Mouse (Mus musculus): ENCODE results near the gene Olfr1217.
"Not testable (repeated sequence)": the region's sequence is repeated elsewhere in the genome, so short reads cannot be mapped to it uniquely, and the experiment has no call there.

The Olfr1217 gene

GRCm38 (mm10) chr2:89031965-89032364, at the start of gene Olfr1217:
Gene Olfr1217 (minus strand): TSS chr2:89032065.
- in situ Hi-C loops (cut with MboI, MseI) = no loop called here

DNA sequence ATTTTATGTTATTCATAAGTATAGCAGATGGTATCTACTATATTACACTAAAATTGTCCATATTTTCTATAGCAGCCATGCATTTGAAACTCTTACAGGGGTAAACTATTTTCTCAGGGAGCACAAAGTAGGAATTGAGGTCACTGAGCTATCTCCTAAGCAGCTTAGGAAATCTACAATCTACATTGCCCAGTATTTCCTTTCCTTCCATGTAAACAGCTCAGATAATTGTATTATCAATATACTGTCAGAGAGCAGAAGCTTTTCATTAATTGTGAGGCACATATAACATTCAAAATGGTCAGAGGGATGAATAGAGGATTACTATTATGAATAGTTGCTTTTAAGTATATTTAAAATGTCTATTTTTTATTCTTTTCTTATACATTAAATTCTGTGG, 49.6 kb upstream of the Olfr1217 start:
- in situ Hi-C loops (cut with MboI, MseI) = no loop called here

DNA sequence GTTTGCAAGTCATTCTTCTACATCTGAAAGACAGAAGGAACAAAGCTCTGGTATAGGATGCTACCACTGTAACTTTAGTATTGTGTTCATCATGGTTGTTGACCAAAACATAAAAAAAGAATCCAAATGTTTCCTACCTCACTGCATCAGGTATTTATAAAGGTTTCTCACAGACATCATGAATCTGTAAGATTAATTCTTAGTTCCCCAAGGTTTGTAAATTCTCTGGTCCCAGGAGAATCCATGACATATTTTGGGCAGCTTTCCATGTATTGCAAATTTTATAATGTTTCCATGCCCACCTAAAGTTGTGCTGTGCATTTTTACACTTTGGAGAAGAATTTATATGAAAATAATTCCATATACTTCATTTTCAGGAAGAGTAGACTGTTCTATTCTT, 29.2 kb upstream of the Olfr1217 start, which contains the start of gene Olfr1218:
Gene Olfr1218 (minus strand): TSS at position 101 of the 400 bp plus-strand sequence.
- in situ Hi-C loops (cut with MboI, MseI) = no loop called here

DNA sequence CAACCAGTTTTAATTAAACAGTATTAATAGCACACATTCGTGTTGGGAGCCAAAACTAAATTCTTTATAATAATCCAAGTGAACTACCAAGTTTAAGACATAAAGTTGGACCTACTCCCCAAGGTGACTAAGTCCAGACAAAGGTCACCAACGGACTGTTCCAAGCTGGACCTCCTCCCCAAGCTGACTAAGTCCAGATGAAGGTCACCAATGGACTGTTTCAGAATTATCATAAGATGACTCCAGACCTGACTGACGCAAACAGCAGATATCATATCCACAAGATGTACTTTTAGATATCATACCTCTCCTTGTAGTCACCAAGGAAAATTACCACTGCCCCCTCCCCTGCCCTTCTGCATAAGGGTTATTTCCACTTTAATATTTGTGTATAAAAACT, 10.4 kb downstream of the Olfr1217 start:
- in situ Hi-C loops (cut with MboI, MseI) = not testable (repeated sequence)

DNA sequence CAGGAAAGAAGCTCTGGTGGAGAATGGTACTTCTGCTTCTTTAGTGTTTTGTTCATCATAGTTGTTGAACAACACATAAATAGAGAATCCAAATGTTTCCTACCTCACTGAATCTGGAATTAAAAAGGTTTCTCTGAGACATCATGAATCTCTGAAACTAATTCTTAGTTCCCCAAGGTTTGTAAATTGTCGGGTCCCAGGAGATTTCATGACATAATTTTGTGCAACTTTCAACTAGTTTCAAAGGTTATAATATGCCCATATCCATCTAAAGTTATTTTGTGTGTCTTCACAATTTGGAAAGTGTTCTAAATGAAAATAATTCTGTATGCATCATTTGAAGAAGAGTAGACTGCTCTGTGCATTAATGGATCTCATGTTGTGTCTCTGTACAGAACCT, 13.6 kb downstream of the Olfr1217 start, which contains the start of gene Olfr1216:
Gene Olfr1216 (minus strand): TSS at position 101 of the 400 bp plus-strand sequence.
- in situ Hi-C loops (cut with MboI, MseI) = no loop called here

DNA sequence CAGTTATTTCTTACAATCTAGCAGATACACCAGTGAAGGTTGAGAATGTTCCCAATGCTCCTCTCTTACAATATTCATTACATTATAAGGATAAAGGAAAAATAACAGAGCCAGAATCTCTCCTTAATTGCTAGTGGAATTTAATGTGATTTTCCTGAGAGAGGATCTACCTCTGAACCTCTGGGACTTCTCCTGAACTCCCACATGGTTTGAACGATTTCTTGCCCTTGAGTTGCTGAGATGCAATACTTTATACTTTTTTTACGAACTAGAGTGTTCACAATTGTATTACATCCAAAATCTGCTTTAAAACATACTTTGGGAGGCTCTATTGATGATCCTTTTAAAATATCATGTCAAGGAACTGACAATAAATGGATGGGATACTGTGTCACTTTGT, 25.0 kb downstream of the Olfr1217 start, which contains the start of gene Olfr1215:
Gene Olfr1215 (minus strand): TSS at position 101 of the 400 bp plus-strand sequence.
- in situ Hi-C loops (cut with MboI, MseI) = no loop called here

DNA sequence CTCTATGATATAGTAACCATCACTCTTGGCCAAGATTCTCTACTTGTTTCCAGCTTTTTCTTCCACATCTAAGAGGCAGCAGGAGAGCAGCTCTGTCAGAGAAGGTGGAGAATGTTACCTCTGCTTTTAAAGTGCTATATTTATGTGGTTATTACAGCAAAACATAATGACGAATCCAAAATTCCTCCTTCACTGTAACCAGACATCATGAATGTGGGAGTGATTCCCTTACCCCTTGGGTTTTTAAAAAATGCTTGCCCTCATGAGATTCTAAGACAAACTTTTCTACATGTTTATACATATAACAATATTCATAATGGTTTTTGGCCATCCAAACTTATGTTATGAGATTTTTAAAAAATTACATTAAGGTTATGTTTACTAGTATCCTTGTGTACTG, 39.3 kb downstream of the Olfr1217 start, which contains the start of gene Olfr1214:
Gene Olfr1214 (minus strand): TSS at position 101 of the 400 bp plus-strand sequence.
- in situ Hi-C loops (cut with MboI, MseI) = no loop called here

DNA sequence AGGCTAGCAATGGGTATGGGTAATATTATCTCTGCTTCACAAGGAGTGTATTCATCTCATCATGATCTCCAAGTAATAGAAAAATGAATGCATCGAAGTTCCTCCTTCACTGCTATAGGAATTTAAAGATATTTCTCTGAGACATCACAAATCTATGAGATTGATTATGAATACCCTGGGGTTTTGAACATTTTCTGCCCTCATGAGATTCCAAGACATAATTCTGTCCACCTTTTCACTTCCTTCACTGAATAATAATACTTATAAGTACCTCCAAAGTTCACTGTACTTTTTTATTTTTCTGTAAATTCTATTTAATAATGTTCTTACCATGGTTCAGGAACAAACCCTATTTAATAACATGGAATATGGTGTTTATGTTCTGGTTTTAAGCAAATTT, 51.7 kb downstream of the Olfr1217 start, which contains the start of gene Gm13762:
Gene Gm13762 (minus strand): TSS at position 101 of the 400 bp plus-strand sequence.
- in situ Hi-C loops (cut with MboI, MseI) = no loop called here

Data from regulatory T cell (primary cell).